Mouse (Mus musculus) hindbrain, postnatal 0 days (tissue): Measurements from ENCODE around the gene Herpud2. TPM values are rescaled to one million over a fixed set of nuclear protein-coding genes. Genes with fewer than 3 reads are reported as not detected.

Experiments used
- ATAC-seq: fragments of 200-750 bp; cut with Nextera tagmentation; 2 replicates; pipeline ENCODE4 v1.8.0; 2017; ENCODE audit warnings: mild to moderate bottlenecking, moderate TSS enrichment, moderate library complexity
- DNase-seq: peaks from one replicate; pipeline ENCODE4 v3.0.0-alpha.2; 2015; ENCODE audit warnings: low spot score
- H3K27ac ChIP-seq: fragments of 300-500 bp; sonication (generic); 2 replicates; pipeline ENCODE4 v1.5.1; 2014; ENCODE audit warnings: mild to moderate bottlenecking
- H3K27me3 ChIP-seq: fragments of 300-500 bp; sonication (generic); 2 replicates; pipeline ENCODE4 v1.6.1; 2014; ENCODE audit warnings: low read length, mixed read lengths; ENCODE audit not compliant: insufficient read depth
- H3K36me3 ChIP-seq: fragments of 300-500 bp; sonication (generic); 2 replicates; pipeline ENCODE4 v1.6.1; 2014; ENCODE audit warnings: low read length, mixed read lengths; ENCODE audit not compliant: insufficient read depth
- H3K4me1 ChIP-seq: fragments of 300-500 bp; sonication (generic); 2 replicates; pipeline ENCODE4 v1.6.1; 2014; ENCODE audit warnings: antibody characterized with exemption, low read length, mixed read lengths; ENCODE audit not compliant: insufficient read depth
- H3K4me2 ChIP-seq: fragments of 300-500 bp; sonication (generic); 2 replicates; pipeline ENCODE4 v1.6.1; 2014; ENCODE audit warnings: low read depth, mild to moderate bottlenecking, low read length, moderate library complexity, mixed read lengths
- H3K4me3 ChIP-seq: fragments of 300-500 bp; sonication (generic); 2 replicates; pipeline ENCODE4 v1.5.1; 2014; ENCODE audit warnings: low read length
- H3K9ac ChIP-seq: fragments of 300-500 bp; sonication (generic); replicated peaks from 2 replicates; pipeline ENCODE4 v1.6.1; 2014; ENCODE audit warnings: mild to moderate bottlenecking, low read length, moderate library complexity, mixed read lengths
- H3K9me3 ChIP-seq: fragments of 300-500 bp; sonication (generic); 2 replicates; pipeline ENCODE4 v1.6.1; 2016; ENCODE audit warnings: low read length, mixed read lengths
- CTCF ChIP-seq: IDR thresholded peaks from 2 replicates; pipeline ENCODE4 v1.5.1; 2016; ENCODE audit warnings: antibody characterized with exemption, control low read depth, low read depth
- WGBS: fragments of 180-500 bp; shearing (Covaris S2); extraction: QIAGEN DNeasy Blood & Tissue Kit; methylation state at CpG from one replicate; pipeline ENCODE4 v1.1.7; 2014; 5-methylcytosine and 5-hydroxymethylcytosine counted together
- polyA plus RNA-seq: library from polyadenylated mRNA; unstranded; fragments of >200 nt; fragmentation: Nextera tagmentation; extraction: Ambion mirVana; gene quantifications from 2 replicates; pipeline ENCODE4 v1.2.1, GENCODE M21; 2015
- total RNA-seq: library from RNA; depleted of rRNA; stranded (reverse); fragments of >200 nt; gene quantifications from 2 replicates; pipeline ENCODE4 v1.2.3, GENCODE M21; 2014; rRNA removed

The Herpud2 gene
- total RNA-seq (17.9 and 18.3 TPM in 2 replicates), polyA plus RNA-seq (27.9 and 29.5 TPM in 2 replicates)

- peak within 1 kb of the TSS; percentile 99 for H3K27ac ChIP-seq
- H3K36me3 ChIP-seq = no peaks in the 10 kb centered on the region
- H3K9ac ChIP-seq = peak within 1 kb of the TSS; percentile 98
- TF ChIP-seq CTCF = no peak
- 3% methylated on average over 49 of the region's 51 CpGs for WGBS
- H3K9me3 ChIP-seq = no peaks in the 10 kb centered on the region
- H3K27me3 ChIP-seq = no peaks in the 10 kb centered on the region
- peak; percentile 95 for DNase-seq
- ATAC-seq = peak; percentile 99
- H3K4me2 ChIP-seq = peak within 1 kb of the TSS; percentile 96
- H3K4me3 ChIP-seq = peak within 1 kb of the TSS; percentile 89
- peaks cover 17% of the 10 kb centered on the region for H3K4me1 ChIP-seq
Observed at GRCm38 (mm10) chr9:25151611-25152241, at the start of gene Herpud2. Gene Herpud2 (minus strand): TSS chr9:25151820.

- H3K27ac ChIP-seq = no peak overlapping the region
- no peak for TF ChIP-seq CTCF
- H3K27me3 ChIP-seq = no peaks in the 10 kb centered on the region
- H3K9me3 ChIP-seq = no peaks in the 10 kb centered on the region
- 89% methylated on average over 3 of the region's 3 CpGs for WGBS
- no peak for DNase-seq
- H3K4me2 ChIP-seq = no peak overlapping the region
- no peak overlapping the region for H3K4me3 ChIP-seq
- no peaks in the 10 kb centered on the region for H3K4me1 ChIP-seq
- no peak overlapping the region for H3K9ac ChIP-seq
- no peak for ATAC-seq
- no peaks in the 10 kb centered on the region for H3K36me3 ChIP-seq
Observed at GRCm38 (mm10) chr9:25200987-25201386, 49.4 kb upstream of the Herpud2 start.

GRCm38 (mm10) chr9:25200148-25200547 lies 48.5 kb upstream of the Herpud2 start:
- H3K4me3 ChIP-seq = no peak overlapping the region
- TF ChIP-seq CTCF = no peak
- no peaks in the 10 kb centered on the region for H3K4me1 ChIP-seq
- H3K9me3 ChIP-seq = no peaks in the 10 kb centered on the region
- DNase-seq = no peak
- H3K36me3 ChIP-seq = no peaks in the 10 kb centered on the region
- 60% methylated on average over 3 of the region's 3 CpGs for WGBS
- no peak overlapping the region for H3K9ac ChIP-seq
- no peak overlapping the region for H3K4me2 ChIP-seq
- no peak overlapping the region for H3K27ac ChIP-seq
- no peak for ATAC-seq
- no peaks in the 10 kb centered on the region for H3K27me3 ChIP-seq

GRCm38 (mm10) chr9:25196746-25197145 lies 45.1 kb upstream of the Herpud2 start:
- Histone ChIP-seq H3K4me1 (no peaks in the 10 kb centered on the region), H3K36me3 (no peaks in the 10 kb centered on the region), H3K9ac (no peak overlapping the region), H3K4me3 (no peak overlapping the region), H3K27me3 (no peaks in the 10 kb centered on the region), H3K27ac (no peak overlapping the region), H3K9me3 (no peaks in the 10 kb centered on the region), H3K4me2 (no peak overlapping the region)
- 95% methylated on average over 5 of the region's 5 CpGs for WGBS
- ATAC-seq = no peak
- no peak for TF ChIP-seq CTCF
- no peak for DNase-seq

- Histone ChIP-seq H3K4me3 (no peak overlapping the region), H3K4me1 (no peaks in the 10 kb centered on the region), H3K4me2 (no peak overlapping the region), H3K27me3 (no peaks in the 10 kb centered on the region), H3K9ac (no peak overlapping the region), H3K27ac (no peak overlapping the region), H3K9me3 (no peaks in the 10 kb centered on the region), H3K36me3 (no peaks in the 10 kb centered on the region)
- DNase-seq (no peak), ATAC-seq (no peak)
- TF ChIP-seq CTCF = no peak
- 74% methylated on average over 2 of the region's 2 CpGs for WGBS
Observed at GRCm38 (mm10) chr9:25191612-25192011, 40.0 kb upstream of the Herpud2 start.

- 83% methylated on average over 4 of the region's 4 CpGs for WGBS
Observed at GRCm38 (mm10) chr9:25186501-25186900, 34.9 kb upstream of the Herpud2 start.

GRCm38 (mm10) chr9:25185854-25186253 lies 34.2 kb upstream of the Herpud2 start:
- Histone ChIP-seq H3K36me3 (no peaks in the 10 kb centered on the region), H3K4me3 (no peak overlapping the region), H3K9me3 (no peaks in the 10 kb centered on the region), H3K27ac (no peak overlapping the region), H3K4me2 (no peak overlapping the region), H3K9ac (no peak overlapping the region), H3K4me1 (no peaks in the 10 kb centered on the region), H3K27me3 (no peaks in the 10 kb centered on the region)
- no peak for DNase-seq
- TF ChIP-seq CTCF = no peak
- 38% methylated on average over 7 of the region's 7 CpGs for WGBS
- no peak for ATAC-seq

More at GRCm38 (mm10) chr9:25186501-25186900, 34.9 kb upstream of the Herpud2 start:
- Histone ChIP-seq H3K4me2 (no peak overlapping the region), H3K27ac (no peak overlapping the region), H3K36me3 (no peaks in the 10 kb centered on the region), H3K4me1 (no peaks in the 10 kb centered on the region), H3K9ac (no peak overlapping the region), H3K4me3 (no peak overlapping the region), H3K9me3 (no peaks in the 10 kb centered on the region), H3K27me3 (no peaks in the 10 kb centered on the region)
- TF ChIP-seq CTCF = no peak
- no peak for DNase-seq
- ATAC-seq = no peak
